Mouse (Mus musculus): ENCODE data around the gene B3gnt7.

GRCm38 (mm10) chr1:86312269-86312668 is 9.6 kb downstream of the B3gnt7 start:
- TF ChIP-seq POLR2A (IDR thresholded peaks at IDR 0.05; ENCODE audit: insufficient read depth, low read length) (no peak), CTCF (IDR thresholded peaks at IDR 0.05; ENCODE audit: low read depth, low read length) (no peak), EP300 (IDR thresholded peaks at IDR 0.05; ENCODE audit: insufficient read depth, low read depth, low read length) (no peak)

All from ES-Bruce4 (cell line).